Mouse (Mus musculus) megakaryocyte, embryonic 14.5 days (primary cell): ENCODE measurements around the gene Ybx2. TPM values are rescaled to one million over a fixed set of nuclear protein-coding genes. Genes with fewer than 3 reads are reported as not detected.
A peak's percentile ranks its signal among the peaks of the same experiment; 100 is the strongest.

Experiments used
- H3K27me3 ChIP-seq: replicated peaks from 2 replicates; pipeline ENCODE3; 2012; ENCODE audit warnings: inconsistent platforms
- H3K36me3 ChIP-seq: replicated peaks from 2 replicates; pipeline ENCODE3; 2012; ENCODE audit warnings: low read length, inconsistent platforms, mixed read lengths
- H3K4me1 ChIP-seq: 2 replicates; pipeline ENCODE4 v1.6.1; 2012; ENCODE audit warnings: inconsistent platforms
- H3K4me3 ChIP-seq: replicated peaks from 2 replicates; pipeline ENCODE3; 2012; ENCODE audit warnings: moderate library complexity, mild to moderate bottlenecking, inconsistent platforms
- H3K9me3 ChIP-seq: 2 replicates; pipeline ENCODE4 v1.6.1; 2012; ENCODE audit warnings: inconsistent platforms
- FLI1 ChIP-seq: IDR thresholded peaks from 2 replicates; pipeline ENCODE4 v1.6.1; 2012; ENCODE audit warnings: low read length, inconsistent platforms, mixed read lengths
- GATA1 ChIP-seq: IDR thresholded peaks from 3 replicates; pipeline ENCODE4 v1.6.1; 2012; ENCODE audit warnings: mixed read lengths, low read length, inconsistent platforms, borderline replicate concordance
- polyA plus RNA-seq: library from polyadenylated mRNA; stranded (reverse); fragments of >175 nt; gene quantifications from 2 replicates; pipeline ENCODE4 v1.2.3, GENCODE M21; 2012; ENCODE audit warnings: low replicate concordance; ENCODE audit not compliant: insufficient read depth

The Ybx2 gene
- 0.75 TPM in 1 of 2 replicates, not detected in the other for polyA plus RNA-seq

- peaks cover 61% of the 10 kb centered on the region for H3K27me3 ChIP-seq
- H3K4me3 ChIP-seq, result peak within 1 kb of the TSS; percentile 90
- peaks cover 54% of the 10 kb centered on the region for H3K4me1 ChIP-seq
These were observed at the start of gene Ybx2 for GRCm38 (mm10) chr11:69935137-69935879. TSS of gene Ybx2 (plus strand) at chr11:69935796.

GRCm38 (mm10) chr11:69886907-69887635 lies 48.5 kb upstream of the Ybx2 start:
- Histone ChIP-seq H3K4me1 (peaks cover 49% of the 10 kb centered on the region), H3K36me3 (peaks cover 79% of the 10 kb centered on the region), H3K4me3 (no peak overlapping the region)

More at GRCm38 (mm10) chr11:69935137-69935879, at the start of gene Ybx2:
- TF ChIP-seq GATA1 (no peak), FLI1 (no peak)
- Histone ChIP-seq H3K9me3 (no peaks in the 10 kb centered on the region), H3K36me3 (no peaks in the 10 kb centered on the region)

GRCm38 (mm10) chr11:69891482-69891881 lies 44.1 kb upstream of the Ybx2 start:
- Histone ChIP-seq H3K36me3 (peaks cover 41% of the 10 kb centered on the region), H3K9me3 (no peaks in the 10 kb centered on the region), H3K4me3 (no peak overlapping the region), H3K27me3 (no peaks in the 10 kb centered on the region), H3K4me1 (peaks cover 71% of the 10 kb centered on the region)
- TF ChIP-seq GATA1, result no peak

More at GRCm38 (mm10) chr11:69886907-69887635, 48.5 kb upstream of the Ybx2 start:
- TF ChIP-seq GATA1 (no peak), FLI1 (no peak)
- Histone ChIP-seq H3K9me3 (no peaks in the 10 kb centered on the region), H3K27me3 (no peaks in the 10 kb centered on the region)

GRCm38 (mm10) chr11:69894671-69895070 lies 40.9 kb upstream of the Ybx2 start:
- Histone ChIP-seq H3K4me1 (peaks cover 78% of the 10 kb centered on the region), H3K4me3 (peak overlapping the region; percentile 88), H3K9me3 (no peaks in the 10 kb centered on the region), H3K36me3 (peaks cover 12% of the 10 kb centered on the region), H3K27me3 (no peaks in the 10 kb centered on the region)
- TF ChIP-seq FLI1 (no peak), GATA1 (no peak)

GRCm38 (mm10) chr11:69895291-69895690 lies 40.3 kb upstream of the Ybx2 start, which contains the start of gene Acap1:
TSS of gene Acap1 (minus strand) at chr11:69895539.
- Histone ChIP-seq H3K27me3 (no peaks in the 10 kb centered on the region), H3K4me3 (peak within 1 kb of the TSS; percentile 88), H3K36me3 (peaks cover 6% of the 10 kb centered on the region), H3K4me1 (peaks cover 79% of the 10 kb centered on the region), H3K9me3 (no peaks in the 10 kb centered on the region)
- TF ChIP-seq GATA1 (no peak), FLI1 (no peak)

GRCm38 (mm10) chr11:69899870-69900269 lies 35.7 kb upstream of the Ybx2 start:
- Histone ChIP-seq H3K36me3 (peaks cover 19% of the 10 kb centered on the region), H3K4me3 (no peak overlapping the region), H3K27me3 (no peaks in the 10 kb centered on the region), H3K4me1 (peaks cover 67% of the 10 kb centered on the region), H3K9me3 (no peaks in the 10 kb centered on the region)
- no peak for TF ChIP-seq GATA1
- no peak for TF ChIP-seq FLI1

- peaks cover 58% of the 10 kb centered on the region for H3K4me1 ChIP-seq
- peaks cover 27% of the 10 kb centered on the region for H3K36me3 ChIP-seq
- no peaks in the 10 kb centered on the region for H3K27me3 ChIP-seq
- TF ChIP-seq GATA1 (no peak), FLI1 (no peak)
- H3K9me3 ChIP-seq, result no peaks in the 10 kb centered on the region
- peak within 1 kb of the TSS; percentile 97 for H3K4me3 ChIP-seq
These were observed 34.9 kb upstream of the Ybx2 start, which contains the start of the genes 2810408A11Rik and Neurl4 for GRCm38 (mm10) chr11:69900471-69901405. TSS of gene 2810408A11Rik (minus strand) at chr11:69900987. TSS of gene Neurl4 (plus strand) at chr11:69901072.

- H3K27me3 ChIP-seq, result no peaks in the 10 kb centered on the region
- peak overlapping the region; percentile 97 for H3K4me3 ChIP-seq
- no peaks in the 10 kb centered on the region for H3K9me3 ChIP-seq
- H3K36me3 ChIP-seq, result peaks cover 34% of the 10 kb centered on the region
- peaks cover 55% of the 10 kb centered on the region for H3K4me1 ChIP-seq
- TF ChIP-seq FLI1 (no peak), GATA1 (no peak)
These were observed 34.2 kb upstream of the Ybx2 start for GRCm38 (mm10) chr11:69901406-69901846.

GRCm38 (mm10) chr11:69901993-69902392 lies 33.6 kb upstream of the Ybx2 start:
- Histone ChIP-seq H3K36me3 (peaks cover 40% of the 10 kb centered on the region), H3K4me3 (peak overlapping the region; percentile 97), H3K4me1 (peaks cover 55% of the 10 kb centered on the region), H3K9me3 (no peaks in the 10 kb centered on the region), H3K27me3 (no peaks in the 10 kb centered on the region)
- TF ChIP-seq GATA1, result no peak
- no peak for TF ChIP-seq FLI1
